Mouse (Mus musculus) embryonic facial prominence, embryonic 14.5 days (tissue): Measurements from ENCODE around the gene Gm10142. TPM values are rescaled to one million over a fixed set of nuclear protein-coding genes. Genes with fewer than 3 reads are reported as not detected.

Experiments used
- ATAC-seq: fragments of 200-750 bp; cut with Nextera tagmentation; 2 replicates; pipeline ENCODE4 v1.8.0; 2017; ENCODE audit warnings: low read depth, moderate number of reproducible peaks, moderate TSS enrichment
- DNase-seq: peaks from one replicate; pipeline ENCODE4 v3.0.0-alpha.2; 2015; ENCODE audit warnings: low spot score
- H3K27ac ChIP-seq: fragments of 300-500 bp; sonication (generic); replicated peaks from 2 replicates; pipeline ENCODE4 v1.5.1; 2014; ENCODE audit warnings: low read depth, mild to moderate bottlenecking, low read length, moderate library complexity
- H3K27me3 ChIP-seq: fragments of 300-500 bp; sonication (generic); replicated peaks from 2 replicates; pipeline ENCODE4 v1.6.1; 2014; ENCODE audit warnings: low read length; ENCODE audit not compliant: control insufficient read depth, insufficient read depth
- H3K36me3 ChIP-seq: fragments of 300-500 bp; sonication (generic); 2 replicates; pipeline ENCODE4 v1.6.1; 2014; ENCODE audit warnings: low read length, mixed read lengths; ENCODE audit not compliant: control insufficient read depth, insufficient read depth
- H3K4me1 ChIP-seq: fragments of 300-500 bp; sonication (generic); 2 replicates; pipeline ENCODE4 v1.6.1; 2014; ENCODE audit warnings: antibody characterized with exemption, low read length; ENCODE audit not compliant: control insufficient read depth, insufficient read depth
- H3K4me2 ChIP-seq: fragments of 300-500 bp; sonication (generic); 2 replicates; pipeline ENCODE4 v1.6.1; 2014; ENCODE audit warnings: low read depth, mild to moderate bottlenecking, low read length, moderate library complexity, mixed read lengths
- H3K4me3 ChIP-seq: fragments of 300-500 bp; sonication (generic); 2 replicates; pipeline ENCODE4 v1.5.1; 2014; ENCODE audit warnings: low read depth, mild to moderate bottlenecking, low read length
- H3K9ac ChIP-seq: fragments of 300-500 bp; sonication (generic); 2 replicates; pipeline ENCODE4 v1.6.1; 2014; ENCODE audit warnings: low read depth, mild to moderate bottlenecking, low read length, moderate library complexity, mixed read lengths
- H3K9me3 ChIP-seq: fragments of 300-500 bp; sonication (generic); 2 replicates; pipeline ENCODE4 v1.6.1; 2016; ENCODE audit warnings: low read length; ENCODE audit not compliant: control insufficient read depth
- WGBS: fragments of 180-500 bp; shearing (Covaris S2); extraction: QIAGEN DNeasy Blood & Tissue Kit; methylation state at CpG from one replicate; pipeline ENCODE4 v1.1.7; 2014; 5-methylcytosine and 5-hydroxymethylcytosine counted together
- polyA plus RNA-seq: library from polyadenylated mRNA; unstranded; fragments of >200 nt; fragmentation: Nextera tagmentation; extraction: Ambion mirVana; gene quantifications from 2 replicates; pipeline ENCODE4 v1.2.1, GENCODE M21; 2014

The Gm10142 gene
- polyA plus RNA-seq = not detected in 2 replicates

- H3K9me3 ChIP-seq = peaks cover 7% of the 10 kb centered on the region; the same call in 1 of the 2 replicates
- no peak within 1 kb of the TSS for H3K4me2 ChIP-seq
- ATAC-seq (no peak), DNase-seq (no peak)
- no peaks in the 10 kb centered on the region for H3K4me1 ChIP-seq
- H3K36me3 ChIP-seq = no peaks in the 10 kb centered on the region
- 80% methylated on average over 1 of the region's 1 CpGs for WGBS
- H3K9ac ChIP-seq = no peak within 1 kb of the TSS
- H3K27ac ChIP-seq = no peak within 1 kb of the TSS
- no peak within 1 kb of the TSS for H3K4me3 ChIP-seq
- H3K27me3 ChIP-seq = no peaks in the 10 kb centered on the region
These were observed at the start of gene Gm10142 for GRCm38 (mm10) chr10:77715507-77715906. Gene Gm10142, plus strand, starts transcription at chr10:77715807.

GRCm38 (mm10) chr10:77666342-77666741, 49.3 kb upstream of the Gm10142 start:
- no peak overlapping the region for H3K4me3 ChIP-seq
- H3K9ac ChIP-seq = no peak overlapping the region
- no peaks in the 10 kb centered on the region for H3K36me3 ChIP-seq
- H3K4me1 ChIP-seq = no peaks in the 10 kb centered on the region
- H3K4me2 ChIP-seq = no peak overlapping the region
- no peaks in the 10 kb centered on the region for H3K9me3 ChIP-seq
- 62% methylated on average over 8 of the region's 8 CpGs for WGBS
- no peak for DNase-seq
- ATAC-seq = no peak; the same call in 1 of the 2 replicates
- H3K27ac ChIP-seq = no peak overlapping the region
- H3K27me3 ChIP-seq = 0 out of 2 replicates have a peak, but pooled peaks cover 4% of the 10 kb centered on the region

GRCm38 (mm10) chr10:77667402-77667801, 48.2 kb upstream of the Gm10142 start:
- 73% methylated on average over 4 of the region's 4 CpGs for WGBS
- Histone ChIP-seq H3K9ac (no peak overlapping the region), H3K27ac (no peak overlapping the region), H3K4me1 (no peaks in the 10 kb centered on the region), H3K4me2 (no peak overlapping the region), H3K36me3 (no peaks in the 10 kb centered on the region), H3K4me3 (no peak overlapping the region), H3K9me3 (no peaks in the 10 kb centered on the region), H3K27me3 (0 out of 2 replicates have a peak, but pooled peaks cover 4% of the 10 kb centered on the region)
- ATAC-seq = no peak
- no peak for DNase-seq

- Histone ChIP-seq H3K4me1 (no peaks in the 10 kb centered on the region), H3K4me2 (no peak overlapping the region), H3K4me3 (no peak overlapping the region), H3K27ac (no peak overlapping the region), H3K36me3 (no peaks in the 10 kb centered on the region), H3K9ac (no peak overlapping the region), H3K9me3 (no peaks in the 10 kb centered on the region), H3K27me3 (peaks cover 4% of the 10 kb centered on the region; the same call in 1 of the 2 replicates)
- WGBS = 60% methylated on average over 4 of the region's 4 CpGs
- ATAC-seq = no peak
- DNase-seq = no peak
These were observed 44.9 kb upstream of the Gm10142 start for GRCm38 (mm10) chr10:77670710-77671109.

- Histone ChIP-seq H3K9me3 (no peaks in the 10 kb centered on the region), H3K9ac (no peak overlapping the region), H3K27ac (no peak overlapping the region), H3K27me3 (peaks cover 4% of the 10 kb centered on the region; the same call in 1 of the 2 replicates), H3K4me3 (no peak overlapping the region), H3K4me2 (no peak overlapping the region), H3K36me3 (no peaks in the 10 kb centered on the region), H3K4me1 (no peaks in the 10 kb centered on the region)
- 76% methylated on average over 4 of the region's 4 CpGs for WGBS
- DNase-seq (no peak), ATAC-seq (no peak)
These were observed 44.1 kb upstream of the Gm10142 start for GRCm38 (mm10) chr10:77671519-77671918.

- peaks cover 21% of the 10 kb centered on the region for H3K27me3 ChIP-seq
- no peaks in the 10 kb centered on the region for H3K9me3 ChIP-seq
- WGBS = 45% methylated on average over 13 of the region's 13 CpGs
- no peak overlapping the region for H3K9ac ChIP-seq
- H3K4me2 ChIP-seq = no peak overlapping the region
- H3K27ac ChIP-seq = no peak overlapping the region
- H3K4me3 ChIP-seq = no peak overlapping the region
- no peak for DNase-seq
- H3K4me1 ChIP-seq = peaks cover 11% of the 10 kb centered on the region
- no peaks in the 10 kb centered on the region for H3K36me3 ChIP-seq
- no peak for ATAC-seq
These were observed 41.8 kb upstream of the Gm10142 start for GRCm38 (mm10) chr10:77673765-77674164.

GRCm38 (mm10) chr10:77677562-77677961, 38.0 kb upstream of the Gm10142 start:
- peak overlapping the region; percentile 67 for H3K4me2 ChIP-seq
- peaks cover 11% of the 10 kb centered on the region for H3K4me1 ChIP-seq
- DNase-seq (peak; percentile 51), ATAC-seq (peak; percentile 53; the same call in 1 of the 2 replicates)
- H3K9ac ChIP-seq = peak overlapping the region; percentile 32; the same call in 1 of the 2 replicates
- no peaks in the 10 kb centered on the region for H3K36me3 ChIP-seq
- H3K27me3 ChIP-seq = peaks cover 25% of the 10 kb centered on the region
- H3K9me3 ChIP-seq = no peaks in the 10 kb centered on the region
- no peak overlapping the region for H3K27ac ChIP-seq
- peak overlapping the region; percentile 36 for H3K4me3 ChIP-seq
- WGBS = 0% methylated on average over 22 of the region's 35 CpGs

- no peak overlapping the region for H3K9ac ChIP-seq
- DNase-seq = no peak
- no peak overlapping the region for H3K27ac ChIP-seq
- no peaks in the 10 kb centered on the region for H3K9me3 ChIP-seq
- 67% methylated on average over 7 of the region's 7 CpGs for WGBS
- H3K4me3 ChIP-seq = no peak overlapping the region
- H3K27me3 ChIP-seq = peaks cover 41% of the 10 kb centered on the region
- H3K36me3 ChIP-seq = no peaks in the 10 kb centered on the region
- H3K4me1 ChIP-seq = peaks cover 4% of the 10 kb centered on the region; the same call in 1 of the 2 replicates
- no peak for ATAC-seq
- no peak overlapping the region for H3K4me2 ChIP-seq
These were observed 32.6 kb upstream of the Gm10142 start for GRCm38 (mm10) chr10:77682994-77683393.

GRCm38 (mm10) chr10:77684181-77684580, 31.4 kb upstream of the Gm10142 start:
- Histone ChIP-seq H3K27ac (no peak overlapping the region), H3K4me1 (no peaks in the 10 kb centered on the region), H3K9me3 (no peaks in the 10 kb centered on the region), H3K36me3 (no peaks in the 10 kb centered on the region), H3K4me3 (no peak overlapping the region), H3K4me2 (no peak overlapping the region), H3K27me3 (peaks cover 31% of the 10 kb centered on the region), H3K9ac (no peak overlapping the region)
- ATAC-seq (no peak), DNase-seq (peak; percentile 37)
- 15% methylated on average over 8 of the region's 8 CpGs for WGBS
